Mouse (Mus musculus) T-helper 17 cell (primary cell): ENCODE results near the gene Kndc1.

ENCODE experiments used
- in situ Hi-C, 2 experiments: fragments of 300-600 bp; cut with MboI, MseI; formaldehyde crosslinking; loops; 1 replicate in 1 of 2; 2 replicates in 1 of 2; pipeline ENCODE4 v1.15.1; 2025; ENCODE audit warnings: high pct_unique_total_duplicates in 2 of 2

Kndc1 gene

DNA sequence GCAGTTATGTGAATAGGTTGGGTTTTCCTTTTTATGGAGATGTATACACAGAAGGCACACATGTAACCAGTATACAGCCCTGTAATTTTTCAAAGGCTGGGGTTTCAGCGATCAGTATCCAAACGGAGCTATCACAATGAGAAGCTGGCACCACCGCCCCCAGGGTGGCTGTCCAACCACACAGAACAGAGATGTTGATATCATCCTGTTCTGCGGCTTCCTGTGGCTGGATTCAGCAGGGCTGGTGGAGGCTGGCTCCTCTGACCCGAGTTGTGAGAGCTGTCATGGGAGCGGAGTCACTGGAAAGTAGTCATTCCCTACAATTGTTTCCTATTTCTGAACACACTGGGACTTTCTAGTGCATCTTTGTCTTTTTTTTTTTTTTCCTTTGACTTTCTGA, 10.8 kb downstream of the Kndc1 start:
- in situ Hi-C loops = loop anchor here (5.0 kb wide), 2 partner anchors 92 to 157 kb away; no protein-coding TSS in a partner anchor

DNA sequence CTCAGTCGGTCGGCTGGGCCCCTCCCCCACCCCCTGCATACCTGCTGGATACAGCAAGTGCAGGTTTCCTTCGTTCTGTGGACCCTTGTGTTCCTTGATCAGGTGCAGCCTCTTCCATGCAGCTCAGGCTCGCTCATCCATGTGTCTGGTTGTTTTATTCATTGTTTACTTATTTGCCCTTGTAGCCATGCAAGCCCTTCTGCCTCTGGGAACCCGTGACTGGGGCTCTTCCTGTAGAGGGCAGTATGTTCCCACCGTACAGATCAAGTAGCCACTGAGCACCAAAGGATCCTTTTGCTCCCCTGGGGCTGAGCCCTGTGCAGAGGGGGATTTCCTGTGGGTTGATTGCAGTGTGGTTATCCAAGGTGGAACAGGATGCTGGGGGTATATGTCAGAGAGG, 11.2 kb downstream of the Kndc1 start:
- in situ Hi-C loops = loop anchor here (5.0 kb wide), 2 partner anchors 92 to 157 kb away; no protein-coding TSS in a partner anchor

DNA sequence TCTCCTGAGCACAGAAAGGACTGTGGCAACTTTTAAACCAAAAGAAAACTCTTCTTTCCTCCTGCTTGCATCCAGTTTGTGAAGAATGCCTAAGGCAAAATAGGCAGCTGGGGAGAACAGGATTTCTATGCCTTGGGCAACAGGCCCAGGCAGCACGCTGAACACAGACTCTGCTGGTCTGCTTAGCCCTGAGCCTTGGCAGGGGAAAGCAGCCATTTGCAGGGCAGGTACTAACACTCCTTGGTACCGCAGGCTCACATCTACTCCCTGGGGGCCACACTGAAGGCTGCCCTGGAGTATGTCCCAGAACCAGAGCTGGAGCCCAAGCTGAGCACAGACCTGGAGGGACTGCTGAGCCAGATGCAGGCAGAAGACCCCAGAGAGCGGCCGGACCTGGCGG, 13.7 kb downstream of the Kndc1 start:
- in situ Hi-C loops = loop anchor here (5.0 kb wide), 2 partner anchors 89 to 154 kb away; no protein-coding TSS in a partner anchor

DNA sequence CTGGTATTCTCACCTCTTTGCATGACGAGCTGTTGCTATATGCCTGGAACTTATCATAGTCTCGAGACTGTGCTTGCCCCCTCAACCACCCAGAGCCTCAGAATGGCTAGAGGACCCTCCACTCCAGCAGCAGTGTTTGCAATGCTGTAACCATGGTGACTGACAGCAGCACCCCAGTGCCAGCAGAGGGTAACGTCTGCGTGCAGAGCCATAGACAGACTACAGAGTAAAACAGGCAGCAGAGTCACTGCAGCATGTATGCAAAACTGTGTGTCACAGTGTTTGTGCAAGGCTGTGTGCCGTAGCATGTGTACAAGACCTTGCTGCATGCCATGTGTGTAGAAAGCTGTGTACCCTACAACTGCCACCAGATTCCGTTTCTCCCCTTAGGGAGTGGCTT, 15.0 kb downstream of the Kndc1 start:
- in situ Hi-C loops = loop anchor here (5.0 kb wide), 2 partner anchors 88 to 153 kb away; no protein-coding TSS in a partner anchor

- in situ Hi-C loops = no loop called here
These were observed 15.8 kb downstream of the Kndc1 start for GRCm38 (mm10) chr7:139910204-139910835.

GRCm38 (mm10) chr7:139914141-139915047, 19.9 kb downstream of the Kndc1 start:
- in situ Hi-C loops = no loop called here

DNA sequence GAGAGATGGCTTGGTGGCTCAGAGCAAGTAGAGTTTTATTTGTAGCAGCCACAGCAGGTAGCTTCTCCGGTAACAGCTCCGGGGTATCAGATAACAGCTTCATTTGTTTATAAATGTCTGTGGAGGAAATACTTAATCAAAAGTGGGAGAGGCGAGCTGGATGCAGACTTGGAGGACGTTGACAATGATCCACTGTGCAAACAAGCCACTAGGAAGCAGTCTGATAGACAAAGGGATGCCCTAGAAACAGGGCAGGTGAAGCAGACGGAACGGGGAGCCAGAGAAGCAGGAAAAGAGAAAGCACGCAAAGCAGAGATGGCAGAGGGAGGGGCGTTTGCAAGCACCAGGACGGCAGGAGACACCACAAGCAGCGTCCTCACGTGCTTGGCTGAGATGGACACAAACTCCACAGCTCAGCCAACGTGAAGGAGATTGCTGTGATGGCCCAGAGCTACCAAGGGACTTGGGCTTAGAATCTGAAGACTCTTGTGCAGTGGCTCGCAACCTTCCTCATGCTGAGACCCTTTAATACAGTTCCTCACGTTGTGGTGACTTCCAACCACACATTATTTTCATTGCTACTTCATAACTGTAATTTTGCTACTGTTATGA, 21.3 kb downstream of the Kndc1 start:
- in situ Hi-C loops = no loop called here

- in situ Hi-C loops = no loop called here
These were observed 21.8 kb downstream of the Kndc1 start for GRCm38 (mm10) chr7:139916345-139916744.

GRCm38 (mm10) chr7:139918262-139918661, 23.8 kb downstream of the Kndc1 start:
- in situ Hi-C loops = no loop called here

DNA sequence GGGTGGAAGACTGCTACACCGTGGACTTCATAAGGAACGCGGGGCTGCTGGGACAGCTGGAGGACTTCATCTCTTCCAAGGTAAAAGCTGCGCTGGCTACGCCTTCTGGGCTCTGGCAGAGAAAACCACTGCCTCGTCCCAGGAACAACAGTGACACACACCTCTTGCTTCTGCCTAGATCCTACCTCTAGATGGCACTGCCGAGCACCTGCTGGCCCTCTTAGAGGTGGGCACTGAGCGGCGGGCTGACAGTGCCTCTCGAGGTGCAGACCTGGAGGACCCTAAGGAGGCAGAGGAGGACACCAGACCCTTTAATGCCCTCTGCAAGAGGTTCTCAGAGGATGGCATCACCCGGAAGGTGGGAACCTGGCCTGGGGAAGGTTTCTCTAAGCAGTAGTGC, 36.2 kb downstream of the Kndc1 start:
- in situ Hi-C loops = no loop called here

DNA sequence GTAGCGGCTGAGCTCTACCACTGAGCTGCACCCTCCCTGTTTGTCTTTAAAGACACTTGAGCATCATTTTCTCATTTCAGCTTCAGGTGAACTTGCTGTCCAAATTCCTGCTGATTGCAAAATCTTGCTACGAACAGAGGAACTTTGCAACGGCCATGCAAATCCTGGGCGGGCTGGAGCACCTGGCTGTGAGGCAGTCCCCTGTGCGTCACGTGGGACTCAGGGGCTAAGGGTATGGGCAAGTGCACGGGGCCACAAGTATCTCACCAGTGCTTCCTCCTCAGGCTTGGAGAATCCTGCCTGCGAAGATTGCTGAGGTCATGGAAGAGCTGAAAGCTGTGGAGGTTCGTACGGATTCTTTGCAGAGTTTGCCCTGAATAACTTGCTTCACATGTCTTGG, 42.2 kb downstream of the Kndc1 start:
- in situ Hi-C loops = no loop called here

- in situ Hi-C loops = no loop called here
These were observed 42.6 kb downstream of the Kndc1 start for GRCm38 (mm10) chr7:139937138-139937537.

- in situ Hi-C loops = no loop called here
These were observed 43.3 kb downstream of the Kndc1 start for GRCm38 (mm10) chr7:139937810-139938209.

DNA sequence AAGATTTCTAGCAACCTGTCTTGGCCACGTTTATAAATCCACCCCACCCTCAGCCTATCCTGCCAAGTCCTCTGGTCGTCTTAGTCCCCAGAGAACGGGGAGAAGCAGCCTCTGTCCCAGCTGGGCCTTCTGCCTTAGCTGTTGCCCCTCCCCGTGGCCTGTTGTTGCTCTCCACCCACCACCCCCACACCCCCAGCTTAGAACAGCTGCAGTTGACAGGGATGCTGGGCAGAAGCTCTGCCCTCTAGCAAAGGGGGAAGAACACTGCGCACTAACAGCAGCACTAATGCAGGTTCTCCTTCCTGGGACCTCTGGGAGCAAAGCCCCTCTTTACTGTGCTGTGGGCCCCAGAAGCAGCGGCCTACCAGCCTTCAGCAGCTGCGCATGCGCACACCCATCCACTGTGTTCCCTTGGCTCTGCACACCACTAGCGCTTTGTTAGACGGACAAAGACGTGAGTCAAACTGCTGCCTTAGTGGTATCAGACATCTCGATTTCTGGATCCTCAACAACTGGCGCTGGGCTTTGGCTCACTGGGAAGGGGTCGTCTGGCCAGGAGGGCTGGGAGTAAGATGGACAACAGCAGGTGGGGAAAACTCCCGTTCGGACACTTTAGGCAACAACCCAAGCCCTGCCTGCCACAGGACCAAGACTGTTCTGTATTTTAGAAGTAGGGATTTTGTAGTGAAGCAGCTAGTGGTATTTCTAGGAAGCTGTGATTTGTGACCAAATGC, 46.1 kb downstream of the Kndc1 start:
- in situ Hi-C loops = loop anchor here in 1 of 2 experiments (5.0 kb wide), 1 partner anchor 52 kb away; the partner anchor contains the start of gene Adam8

- in situ Hi-C loops = loop anchor here in 1 of 2 experiments (5.0 kb wide), 1 partner anchor 49 kb away; the partner anchor contains the start of gene Adam8
These were observed 49.3 kb downstream of the Kndc1 start, which contains the start of gene Utf1 for GRCm38 (mm10) chr7:139943674-139944281. Gene Utf1, plus strand, starts transcription at chr7:139943789.

DNA sequence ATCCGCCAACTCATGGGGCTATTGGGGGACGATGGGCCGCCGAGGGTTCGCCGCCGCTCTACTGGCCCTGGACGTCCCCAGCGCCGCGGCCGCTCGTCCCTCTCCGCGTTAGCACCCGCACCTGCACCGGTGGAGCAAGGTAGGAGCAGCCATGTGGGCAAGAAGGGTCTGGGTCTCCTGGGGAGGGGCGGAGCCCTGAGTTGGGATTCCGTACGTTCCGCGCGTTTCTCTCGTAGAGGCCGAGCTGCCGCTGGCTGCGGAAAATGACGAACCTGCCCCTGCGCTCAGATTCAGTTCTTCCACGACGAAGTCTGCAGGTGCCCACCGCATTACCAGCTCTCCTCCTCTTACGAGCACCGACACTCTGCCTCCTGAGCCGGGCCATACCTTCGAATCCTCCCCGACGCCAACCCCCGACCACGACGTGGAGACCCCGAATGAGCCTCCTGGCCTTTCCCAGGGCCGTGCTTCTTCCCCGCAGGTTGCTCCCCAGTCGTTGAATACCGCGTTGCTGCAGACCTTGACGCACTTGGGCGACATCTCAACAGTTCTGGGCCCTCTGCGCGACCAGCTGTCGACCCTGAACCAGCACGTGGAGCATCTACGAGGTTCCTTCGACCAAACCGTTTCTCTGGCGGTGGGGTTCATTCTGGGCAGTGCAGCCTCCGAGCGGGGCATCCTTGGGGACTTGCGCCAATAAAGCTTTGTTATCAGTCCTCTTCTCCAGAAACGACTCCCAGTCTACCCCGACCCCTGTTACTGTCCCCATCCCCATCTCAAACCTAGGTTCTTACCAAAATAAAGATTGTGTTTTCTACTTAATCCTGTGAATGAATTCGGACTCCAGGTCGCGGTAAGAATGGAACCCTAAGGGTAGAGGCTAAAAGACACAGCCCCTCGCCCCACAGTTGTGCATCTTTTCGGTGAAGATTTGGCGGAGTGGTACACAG, 50.1 kb downstream of the Kndc1 start:
- in situ Hi-C loops = loop anchor here in 1 of 2 experiments (5.0 kb wide), 1 partner anchor 48 kb away; the partner anchor contains the start of gene Adam8

DNA sequence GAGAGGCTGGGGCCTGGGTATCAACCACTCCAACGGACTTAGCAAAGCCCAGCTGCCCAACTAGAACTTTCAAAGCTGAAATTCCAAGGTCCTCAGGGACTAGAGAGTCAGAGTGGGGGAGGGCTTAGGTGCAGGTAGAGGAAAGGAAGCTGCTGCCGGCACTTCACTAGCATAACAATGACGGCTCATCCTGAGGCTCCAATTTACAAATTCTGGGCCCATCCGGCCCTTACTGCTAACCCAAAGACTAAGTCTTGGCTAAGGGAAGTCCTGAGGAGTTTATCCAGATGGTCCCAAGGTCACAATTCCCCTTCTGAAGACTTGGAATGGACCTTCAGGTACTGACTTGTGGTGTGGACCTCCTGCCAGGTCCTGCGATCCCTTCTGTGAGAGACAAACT, 51.0 kb downstream of the Kndc1 start:
- in situ Hi-C loops = no loop called here

DNA sequence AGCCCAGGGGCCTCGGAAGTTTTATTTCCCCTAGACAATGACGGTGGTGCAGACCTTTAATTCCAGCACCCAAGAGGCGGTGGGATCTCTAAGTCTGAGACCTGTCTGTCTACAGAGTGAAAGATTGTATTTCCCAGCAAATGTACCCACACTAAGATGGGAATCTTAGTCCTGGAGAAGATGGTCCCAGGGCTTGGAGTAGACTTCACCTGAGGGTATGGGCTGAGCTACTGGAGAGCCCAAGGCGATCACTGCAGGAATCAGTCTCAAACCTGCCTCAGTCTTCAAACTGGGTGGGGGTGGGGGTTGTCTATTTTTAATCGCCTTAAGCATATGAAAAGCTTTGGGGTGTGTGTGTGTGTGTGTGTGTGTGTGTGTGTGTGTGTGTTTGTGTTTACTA, 51.5 kb downstream of the Kndc1 start:
- in situ Hi-C loops = no loop called here

GRCm38 (mm10) chr7:139949893-139950282, 55.4 kb downstream of the Kndc1 start:
- in situ Hi-C loops = loop anchor here in 1 of 2 experiments (10.0 kb wide), 1 partner anchor 1405 kb away; no protein-coding TSS in a partner anchor
